Mouse (Mus musculus) gastrocnemius, adult 18-20 months (tissue): ENCODE results near the gene Ndufa10. TPM values are rescaled to one million over a fixed set of nuclear protein-coding genes. Genes with fewer than 3 reads are reported as not detected.
"Not testable (repeated sequence)": the region's sequence is repeated elsewhere in the genome, so short reads cannot be mapped to it uniquely, and the experiment has no call there.

ENCODE experiments used
- DNase-seq: peaks from one replicate; pipeline ENCODE4 v3.0.0; 2021; ENCODE audit warnings: low spot score
- long read RNA-seq, 2 experiments: library from polyadenylated mRNA; stranded (forward); transcript quantifications; one replicate each; pipeline ENCODE4 v2.0.0; 2021
- total RNA-seq, 2 experiments: library from RNA; stranded (reverse); gene quantifications; 2 replicates each; pipeline ENCODE4 v1.2.3; 2021

Ndufa10 gene
- 100 to 1,000 TPM; 449 to 455 TPM for total RNA-seq
- long read RNA-seq, experiment 1, transcript Ndufa10-201 (10 exons, 2,020 nt) = major isoform, 370 of 401 reads
- long read RNA-seq, experiment 1, partial matches to known transcripts = 6 of 401 reads
- long read RNA-seq, experiment 1, other reads (novel, unspliced or antisense) = 25 of 401 reads
- long read RNA-seq, experiment 2, transcript Ndufa10-201 (10 exons, 2,020 nt) = major isoform, 283 of 320 reads
- long read RNA-seq, experiment 2, partial matches to known transcripts = 13 of 320 reads
- long read RNA-seq, experiment 2, other reads (novel, unspliced or antisense) = 22 of 320 reads

DNA sequence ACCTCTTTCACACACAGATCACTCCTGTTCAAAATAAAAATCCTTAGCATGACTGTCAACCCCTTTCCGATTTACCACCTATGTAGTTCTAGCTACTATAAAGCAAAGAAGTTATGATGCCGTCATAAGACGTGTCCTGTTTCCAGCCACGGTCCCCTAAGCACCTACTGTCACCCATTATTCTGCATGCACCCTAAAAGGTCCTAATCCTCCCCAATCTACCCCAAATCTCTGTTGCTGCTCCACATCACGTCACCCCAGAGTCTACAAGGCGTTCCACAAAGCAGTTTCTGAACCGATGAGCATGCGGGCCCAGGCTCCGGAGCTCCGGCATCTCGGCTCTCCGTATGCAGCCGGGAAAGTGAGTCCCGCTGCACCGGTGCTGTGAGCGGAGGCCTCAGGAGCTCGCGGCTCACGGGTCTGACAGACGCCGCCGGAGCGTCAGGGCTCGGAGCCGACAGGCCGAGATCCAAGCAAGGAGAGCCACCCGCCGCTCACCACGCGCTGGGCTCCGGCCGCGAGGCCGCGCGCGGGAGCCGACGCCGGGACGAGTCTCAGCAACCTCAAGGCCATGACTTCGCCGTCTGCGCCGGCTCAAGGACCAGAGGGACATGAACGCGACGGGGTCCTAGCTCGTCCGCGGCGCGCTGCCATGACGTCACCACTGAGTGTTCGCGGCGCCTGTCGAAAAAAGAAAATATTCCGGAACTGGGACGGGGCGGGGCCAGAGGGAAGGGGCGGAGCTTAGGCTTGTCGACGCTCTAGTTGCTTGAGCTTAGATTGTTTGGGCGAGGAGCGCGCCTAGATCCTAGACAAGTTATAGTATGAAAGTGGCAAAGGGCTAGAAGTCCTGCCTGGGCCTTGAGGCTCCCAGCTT is at the start of gene Ndufa10:
Gene Ndufa10 (minus strand): TSS at position 696 of the 877 bp plus-strand sequence.
- peak; percentile 94 for DNase-seq

DNA sequence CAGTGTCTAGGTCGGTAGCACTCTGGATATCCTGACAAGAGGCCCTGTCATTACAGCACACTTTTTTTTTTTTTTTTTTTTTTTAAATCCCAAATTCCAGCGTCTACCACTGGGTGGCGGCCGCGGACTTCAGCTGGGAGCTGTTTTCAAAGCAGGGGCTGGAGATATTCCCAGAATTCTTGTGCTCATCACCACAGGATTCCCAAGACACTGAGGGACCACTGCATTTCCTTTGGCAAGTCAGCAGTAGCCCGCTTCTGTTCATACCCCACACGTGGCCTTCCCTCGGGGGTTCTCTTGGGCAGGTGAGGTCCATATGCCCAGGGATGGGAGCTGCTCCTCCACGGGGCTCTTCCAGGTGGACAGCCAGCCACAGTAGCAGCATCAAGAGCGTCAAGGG is 47.7 kb upstream of the Ndufa10 start:
- DNase-seq = no peak

DNA sequence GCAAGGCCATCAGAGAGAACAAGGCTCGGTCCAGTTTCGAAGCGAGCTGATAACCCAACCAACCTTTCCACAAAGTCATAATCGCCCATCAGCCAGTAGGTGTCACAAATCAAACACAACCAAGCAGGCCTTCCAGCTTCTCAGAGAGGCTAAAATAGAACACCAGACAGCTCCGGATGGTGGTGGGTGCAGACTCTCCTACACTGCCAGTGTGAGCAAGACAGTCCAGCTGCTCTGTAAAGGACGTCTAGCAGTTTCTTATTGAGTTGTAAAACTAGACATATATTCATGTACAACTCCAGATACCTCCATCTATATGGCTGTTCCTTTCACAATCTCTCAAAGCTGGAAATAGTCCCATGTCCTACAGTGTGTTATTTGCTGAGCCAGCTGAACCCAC is 45.4 kb upstream of the Ndufa10 start:
- no peak for DNase-seq

DNA sequence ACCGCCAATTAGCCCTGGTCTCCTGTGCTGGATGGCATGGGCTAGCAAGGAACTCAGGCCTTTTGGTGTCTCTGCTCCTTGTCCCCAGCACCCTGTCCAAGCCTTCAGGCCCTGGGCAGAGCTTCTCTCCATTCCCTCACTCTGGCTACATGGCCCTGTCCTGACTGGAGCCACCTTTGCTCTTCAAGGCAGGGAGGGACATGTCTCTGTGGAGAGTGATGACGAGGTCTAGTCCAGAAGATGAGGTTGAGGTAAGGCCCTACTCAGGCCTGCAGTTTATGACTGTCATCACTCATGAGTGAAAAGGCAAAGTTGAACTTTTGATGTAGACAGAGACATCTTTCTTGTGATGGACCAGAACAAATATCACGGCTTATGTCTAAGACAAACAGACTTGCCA is 44.9 kb upstream of the Ndufa10 start, which contains the start of gene Olfr1414:
Gene Olfr1414 (minus strand): TSS at position 101 of the 400 bp plus-strand sequence.
- no peak for DNase-seq

DNA sequence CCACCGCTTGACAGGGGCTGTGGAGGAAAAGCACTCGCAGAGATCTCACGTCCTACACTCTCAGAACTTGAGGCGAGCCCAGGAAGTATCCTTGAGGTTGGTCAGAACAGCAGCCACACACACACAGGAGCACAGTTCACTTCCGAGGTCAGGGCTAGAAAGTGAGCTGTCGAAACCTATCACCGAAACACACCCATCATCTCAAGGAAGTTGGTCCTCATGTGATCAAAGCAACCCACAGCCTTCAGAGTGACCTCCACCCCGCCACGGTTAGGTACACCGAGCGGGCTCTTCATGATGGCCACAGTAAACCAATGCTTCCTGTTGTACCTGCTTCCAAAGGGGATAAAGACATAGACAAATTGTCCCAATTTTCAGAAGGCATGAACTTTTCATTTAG is 41.7 kb upstream of the Ndufa10 start:
- DNase-seq = no peak

DNA sequence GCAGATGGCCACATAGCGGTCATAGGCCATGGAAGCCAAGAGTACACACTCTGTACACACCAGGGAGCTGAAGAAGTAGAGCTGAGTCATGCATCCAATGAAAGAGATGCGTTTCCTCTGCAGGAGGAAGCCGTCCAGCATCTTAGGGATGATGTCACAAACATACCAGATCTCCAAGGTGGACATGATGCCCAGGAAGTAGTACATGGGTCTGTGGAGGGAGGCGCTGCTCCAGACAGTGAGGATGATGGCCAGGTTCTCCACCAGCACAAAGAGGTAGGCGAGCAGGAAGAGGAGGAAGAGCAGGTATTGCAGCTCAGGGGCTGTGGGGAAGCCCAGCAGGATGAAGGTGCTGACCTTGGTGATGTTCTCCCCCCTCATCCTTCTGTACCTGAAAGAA is 38.0 kb upstream of the Ndufa10 start:
- not testable (repeated sequence) for DNase-seq

DNA sequence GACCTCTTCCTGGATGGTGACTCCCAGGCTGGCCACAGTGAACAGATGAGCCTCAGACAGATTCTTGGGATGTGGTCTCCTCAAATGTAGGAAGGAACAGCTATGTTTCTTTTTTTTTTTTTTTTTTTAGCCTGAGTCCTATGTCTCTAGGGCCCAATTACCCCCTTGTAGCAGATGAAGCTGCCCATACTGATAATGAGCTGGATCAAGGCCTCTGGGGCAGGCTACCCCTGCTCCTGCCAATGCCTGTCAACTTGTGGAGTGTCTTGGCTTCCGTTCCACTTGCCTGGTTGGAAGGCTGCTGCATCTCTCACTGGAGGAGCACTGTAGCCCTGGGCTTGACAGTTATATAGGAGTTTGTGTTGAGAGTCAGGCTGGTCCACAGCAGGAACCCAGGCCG is 22.3 kb upstream of the Ndufa10 start, which contains the start of gene Olfr1415:
Gene Olfr1415 (minus strand): TSS at position 101 of the 400 bp plus-strand sequence.
- DNase-seq = no peak

DNA sequence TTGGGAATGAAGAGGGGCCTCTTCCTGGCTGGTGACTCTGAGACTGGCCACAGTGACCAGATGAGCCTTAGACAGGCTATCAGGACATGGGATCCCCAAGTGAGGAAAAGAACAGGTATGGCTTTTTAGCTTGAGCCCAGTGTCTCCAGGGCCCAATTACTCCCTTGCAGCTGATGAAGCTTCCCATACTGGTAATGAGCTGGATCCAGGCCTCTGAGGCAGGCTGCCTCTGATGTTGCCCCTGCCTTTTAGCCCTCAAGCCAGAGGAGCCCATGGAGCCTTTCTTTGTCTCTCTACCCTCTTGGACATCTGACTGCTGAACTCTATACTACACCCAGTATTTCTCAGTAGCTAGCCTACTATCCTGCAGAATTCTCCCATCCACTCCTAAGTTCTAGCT is 11.4 kb upstream of the Ndufa10 start, which contains the start of gene Olfr1416:
Gene Olfr1416 (minus strand): TSS at position 101 of the 400 bp plus-strand sequence.
- DNase-seq = no peak

DNA sequence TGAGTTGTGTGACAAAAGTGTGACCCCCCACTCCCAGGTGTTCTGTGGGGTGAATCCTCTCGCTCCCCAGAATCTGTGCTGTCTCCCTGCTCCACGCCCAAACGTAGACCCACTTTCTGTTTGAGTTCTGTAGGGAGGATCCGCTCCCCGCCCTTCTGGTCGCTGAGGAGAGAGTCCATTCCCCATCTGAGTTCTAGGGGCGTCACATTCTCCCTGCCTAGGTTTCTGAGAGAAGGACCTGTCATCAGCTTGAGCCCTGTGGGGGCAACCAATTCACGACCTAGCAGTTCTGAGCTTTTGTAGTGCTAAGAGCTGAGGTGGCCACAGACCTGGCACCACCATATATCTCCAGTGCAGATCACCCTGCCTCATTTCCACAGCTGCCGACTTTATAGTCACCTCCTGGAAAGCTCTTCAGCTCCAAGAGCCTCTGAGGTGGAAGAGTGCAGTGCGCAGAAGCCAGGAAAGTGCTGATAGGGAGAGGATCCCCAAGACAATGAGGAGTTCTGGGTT is 462 bp upstream of the Ndufa10 start:
- DNase-seq = no peak

DNA sequence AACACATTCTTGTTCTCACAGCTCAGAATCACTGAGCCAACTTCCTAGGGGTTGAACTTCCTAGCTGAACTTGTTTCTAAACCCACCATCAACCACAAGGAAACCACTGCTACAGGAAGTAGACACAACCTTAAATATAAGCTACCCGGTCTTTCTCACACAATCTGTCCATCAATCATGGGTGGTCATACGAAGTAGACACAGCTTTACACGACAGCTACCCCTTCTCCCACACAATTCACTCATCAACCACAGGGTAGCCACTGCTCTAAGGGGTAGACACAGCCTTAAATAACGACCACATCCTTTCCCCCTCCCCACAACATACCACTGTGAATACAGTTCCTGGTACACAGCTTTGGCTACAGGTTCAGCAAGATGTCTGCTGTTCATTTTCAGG is 4.8 kb downstream of the Ndufa10 start:
- DNase-seq = no peak

DNA sequence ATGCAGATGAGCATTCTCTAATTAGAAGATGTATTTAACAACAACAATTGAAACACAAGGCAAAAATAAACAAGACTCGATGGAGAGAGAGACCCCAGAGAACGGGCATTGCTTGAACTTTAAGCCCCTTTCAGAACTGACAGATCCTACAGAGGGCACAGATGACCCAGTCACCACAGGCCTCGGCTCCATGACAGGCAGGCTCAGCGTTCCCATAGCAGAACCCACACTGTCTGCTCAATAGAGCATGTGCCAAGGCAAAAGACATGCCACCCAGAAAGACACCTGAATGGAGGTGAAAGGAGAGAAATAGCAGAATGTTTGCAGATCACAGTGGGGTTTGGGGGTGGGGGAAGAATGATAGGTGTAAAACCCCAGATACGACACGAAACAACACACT is 15.2 kb downstream of the Ndufa10 start:
- no peak for DNase-seq

DNA sequence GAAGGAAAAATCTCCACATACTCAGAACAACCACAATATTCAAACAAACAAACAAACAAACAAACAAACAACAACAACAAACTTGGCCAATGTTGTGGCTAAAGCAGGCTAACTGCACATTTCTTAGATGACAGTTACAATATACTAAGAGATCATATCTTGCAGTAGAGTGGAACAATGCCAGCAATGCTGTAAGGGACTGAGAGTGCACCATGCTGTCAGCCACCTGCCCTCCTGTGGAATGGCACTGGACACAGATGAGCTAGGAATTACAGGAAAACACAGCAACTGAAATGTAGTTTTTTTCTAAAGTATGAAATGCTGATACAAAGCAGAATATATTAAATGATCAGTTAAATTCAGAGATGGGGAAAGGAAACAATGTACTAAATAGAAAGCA is 15.9 kb downstream of the Ndufa10 start:
- DNase-seq = no peak

DNA sequence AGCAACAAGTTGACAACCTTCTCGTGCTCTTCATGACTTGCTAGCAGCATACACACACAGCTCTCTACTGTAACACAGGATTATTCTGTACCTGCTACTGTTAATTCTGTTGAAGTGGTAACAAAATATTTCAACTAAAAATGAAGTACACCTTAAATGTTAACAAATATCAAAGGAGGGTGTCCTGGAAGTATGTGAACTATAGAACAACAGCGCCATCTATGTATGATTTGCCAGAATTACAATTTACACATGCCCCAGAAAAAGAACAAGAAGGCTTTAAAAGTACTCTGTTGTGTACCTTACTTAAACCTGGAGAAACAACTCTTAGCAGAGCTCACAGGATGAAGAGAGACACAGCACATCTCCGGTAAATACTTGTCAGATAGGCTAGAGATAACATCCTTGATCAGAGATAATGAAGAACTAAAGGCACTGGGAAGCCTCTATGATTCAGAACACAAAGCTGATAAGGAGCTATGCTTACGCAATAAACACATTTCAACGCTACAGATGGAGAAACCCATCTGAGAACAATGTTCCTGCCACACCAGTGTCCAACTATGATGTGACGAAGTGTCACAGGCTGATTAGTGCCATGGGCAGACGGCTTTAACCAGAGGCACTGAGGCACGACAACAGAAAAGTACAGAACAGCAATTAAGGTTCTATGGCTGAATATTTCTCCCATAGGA is 19.8 kb downstream of the Ndufa10 start:
- DNase-seq = no peak

DNA sequence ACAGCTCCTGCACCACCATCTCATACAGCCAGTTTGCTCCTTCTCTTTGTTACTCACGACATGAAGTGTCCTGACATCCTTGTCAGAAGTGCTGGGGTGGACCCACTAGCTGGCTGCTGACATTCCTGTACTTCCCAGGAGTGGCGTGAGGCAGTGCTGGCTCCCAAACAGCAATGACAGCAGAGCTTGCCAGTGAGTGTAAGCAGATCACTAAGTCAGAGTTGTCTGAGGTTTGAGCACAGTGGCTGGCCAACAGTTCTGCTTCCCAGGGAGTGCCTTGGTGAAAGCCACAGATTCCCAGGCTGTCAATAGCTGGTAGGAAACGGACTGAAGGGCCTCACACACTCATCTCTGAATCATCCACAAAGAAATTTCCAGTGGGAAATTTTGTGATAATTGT is 25.4 kb downstream of the Ndufa10 start:
- DNase-seq = peak; percentile 14

DNA sequence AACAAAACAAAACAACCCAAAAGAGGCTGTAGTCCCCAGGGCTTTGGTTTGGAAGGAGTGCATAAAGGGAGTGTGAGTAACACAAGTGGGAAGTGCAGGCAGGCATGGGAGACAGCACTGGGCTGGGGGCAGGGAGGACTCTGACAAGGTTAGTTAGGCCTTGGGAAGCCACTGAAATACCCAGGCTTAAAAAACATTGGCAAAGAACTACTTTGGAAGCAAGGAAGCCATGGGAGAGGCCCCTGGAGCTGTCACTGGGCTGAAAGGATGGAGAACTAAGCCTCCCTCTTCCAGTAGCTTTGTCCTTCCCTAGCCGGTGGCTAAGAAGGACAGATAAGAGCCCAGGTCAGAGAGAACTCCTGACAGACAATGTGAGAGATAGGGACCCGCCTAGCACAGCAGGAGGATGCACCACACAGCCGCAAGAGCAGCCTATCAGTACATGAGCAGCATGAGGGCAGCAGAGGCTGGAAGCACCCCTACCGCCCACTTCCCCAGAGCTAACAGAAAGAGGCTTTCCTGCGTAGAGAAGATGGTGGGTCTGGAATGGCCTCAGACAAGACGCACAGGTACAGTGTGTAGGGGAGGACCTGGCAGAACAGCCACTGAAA is 32.1 kb downstream of the Ndufa10 start:
- DNase-seq = no peak

DNA sequence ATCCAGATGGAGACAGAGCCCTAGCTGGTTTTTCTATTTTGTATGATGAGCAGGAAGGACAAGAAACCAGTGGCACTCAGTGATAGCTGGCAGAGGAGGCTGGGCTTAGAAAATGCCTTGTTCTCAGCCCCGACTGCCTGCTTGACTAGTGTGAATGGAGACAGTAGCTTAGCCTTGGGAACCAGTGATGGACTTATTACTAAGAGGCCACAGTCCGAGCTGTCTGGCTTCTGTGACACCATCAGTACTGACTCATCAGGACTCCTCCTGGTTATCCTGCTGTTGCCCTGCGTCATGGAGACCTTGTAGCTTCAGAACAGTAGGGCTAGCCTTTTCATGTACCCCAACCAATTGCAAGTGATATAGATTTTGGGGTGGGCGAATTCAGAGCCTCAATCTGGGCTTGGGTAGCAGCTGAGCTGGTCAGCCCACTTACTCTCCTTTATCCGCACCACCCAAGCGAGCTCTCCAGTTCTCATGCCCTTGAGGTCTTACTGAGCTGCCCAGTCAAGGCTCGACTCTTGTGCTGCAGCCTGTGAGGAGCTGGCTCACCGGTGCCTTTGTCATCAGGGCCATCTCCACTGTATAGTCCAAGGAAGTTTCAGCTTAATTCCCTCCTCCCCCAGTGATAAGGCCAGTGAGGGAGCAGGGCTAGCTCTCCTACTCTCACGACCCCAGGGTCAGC is 33.5 kb downstream of the Ndufa10 start:
- no peak for DNase-seq

DNA sequence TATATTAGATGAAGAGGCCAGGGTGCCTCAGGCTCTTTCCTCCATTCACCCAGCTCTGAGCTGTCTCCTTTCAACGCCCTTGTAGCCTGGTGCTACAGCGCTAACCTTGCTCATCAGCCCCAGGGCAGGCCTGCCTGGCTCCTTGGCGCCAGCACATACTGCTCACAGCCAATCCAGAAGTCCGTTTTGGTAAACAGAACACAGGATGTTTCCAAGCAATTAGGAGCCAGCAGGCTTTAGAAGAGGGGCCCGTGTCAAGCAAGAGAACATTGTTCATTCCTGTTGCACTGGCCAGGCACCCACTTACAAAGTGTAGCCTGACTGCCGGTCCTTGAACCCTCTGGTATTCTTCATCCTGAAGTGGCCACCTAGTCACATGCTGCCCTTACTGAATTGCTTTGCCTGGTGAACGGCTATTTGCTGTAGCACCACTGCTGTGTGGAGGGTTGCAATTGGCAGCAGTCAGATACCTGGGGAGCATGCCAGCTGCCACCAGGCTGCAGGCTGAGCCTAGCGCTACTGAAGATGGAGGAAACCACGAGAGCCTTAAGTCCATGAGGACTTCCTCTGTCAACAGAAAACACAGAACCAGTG is 35.9 kb downstream of the Ndufa10 start:
- DNase-seq = peak; percentile 14

DNA sequence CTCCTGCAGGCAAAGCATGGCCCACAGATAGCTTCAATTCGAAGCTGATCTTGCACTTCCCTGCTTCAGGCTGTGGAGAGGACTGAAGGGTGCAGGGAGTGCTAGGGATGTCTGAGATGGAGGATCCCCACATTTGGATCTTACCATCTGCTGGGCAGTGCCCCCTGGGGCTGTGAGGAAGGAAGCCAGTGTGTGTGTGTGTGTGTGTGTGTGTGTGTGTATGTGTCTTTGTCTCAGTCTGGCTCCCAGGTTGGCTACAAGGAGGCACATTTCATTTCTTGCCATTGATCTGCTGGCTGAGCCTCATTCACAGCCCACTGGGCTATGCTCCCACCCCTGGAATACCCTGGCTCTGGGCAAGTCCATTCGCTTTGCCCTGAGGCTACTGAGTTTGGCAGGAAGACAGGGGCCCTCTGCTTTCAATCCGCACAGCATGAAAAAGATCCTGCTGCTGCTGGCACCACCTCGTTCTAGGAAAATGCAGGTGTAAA is 36.8 kb downstream of the Ndufa10 start:
- DNase-seq = no peak

DNA sequence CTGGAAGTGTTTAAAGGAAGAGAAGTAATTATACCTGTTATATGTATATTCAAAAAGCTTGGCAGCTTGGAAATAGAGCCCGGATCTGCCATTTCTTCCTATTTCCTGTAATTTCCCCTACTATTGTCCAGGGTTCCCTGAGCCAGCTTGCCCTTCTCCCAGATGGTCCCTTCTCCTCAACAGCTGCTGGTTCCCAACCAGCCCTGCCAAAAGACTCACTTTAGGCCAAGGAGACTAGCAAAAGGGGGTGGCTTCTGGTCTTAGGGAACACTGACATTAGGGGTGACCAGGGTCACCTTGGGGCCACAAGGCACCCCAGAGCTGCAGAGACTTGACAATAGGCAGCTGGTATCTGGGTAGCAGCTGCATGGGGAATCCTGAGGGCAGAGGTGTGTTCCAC is 38.7 kb downstream of the Ndufa10 start:
- DNase-seq = no peak

DNA sequence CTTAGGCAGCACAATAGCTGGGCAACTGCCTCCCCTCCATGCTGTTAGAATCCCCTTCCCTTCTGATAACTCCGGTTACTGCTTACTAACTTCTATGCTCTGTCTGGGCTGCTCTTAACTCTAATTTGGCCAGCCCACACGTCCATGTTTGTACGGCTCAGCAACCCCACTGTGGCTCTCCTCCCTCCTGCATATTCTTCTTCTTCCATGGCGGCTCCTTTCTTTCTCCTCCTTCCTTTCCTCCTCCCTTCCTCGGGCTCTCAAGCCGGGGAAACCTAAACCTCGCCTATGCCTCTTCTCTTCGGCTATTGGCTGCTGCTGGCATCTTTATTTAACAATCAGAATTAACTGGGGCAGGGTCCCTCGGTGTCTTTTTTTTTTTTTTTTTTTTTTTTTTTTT is 40.9 kb downstream of the Ndufa10 start:
- no peak for DNase-seq
